Mouse (Mus musculus) olfactory bulb, adult 2 months (tissue): ENCODE measurements around the gene Erbb4. TPM values are rescaled to one million over a fixed set of nuclear protein-coding genes. Genes with fewer than 3 reads are reported as not detected.

Source experiments
- H3K27ac ChIP-seq: fragments of 200-500 bp; 2 replicates; pipeline ENCODE4 v1.5.1; 2012; ENCODE audit warnings: low read depth, low read length; ENCODE audit not compliant: insufficient read depth
- H3K4me1 ChIP-seq: fragments of 200-500 bp; 2 replicates; pipeline ENCODE4 v1.6.1; 2012; ENCODE audit warnings: low read length; ENCODE audit not compliant: control insufficient read depth, insufficient read depth
- H3K4me3 ChIP-seq: fragments of 200-500 bp; 2 replicates; pipeline ENCODE4 v1.5.1; 2012; ENCODE audit warnings: mild to moderate bottlenecking, low read depth, low read length, moderate library complexity; ENCODE audit not compliant: insufficient read depth
- CTCF ChIP-seq: fragments of 200-500 bp; IDR thresholded peaks from 2 replicates; pipeline ENCODE4 v1.5.1; 2012; ENCODE audit warnings: low read depth, mild to moderate bottlenecking, low read length, moderate library complexity; ENCODE audit not compliant: insufficient read depth
- POLR2A ChIP-seq: fragments of 200-500 bp; IDR thresholded peaks from 2 replicates; pipeline ENCODE4 v1.6.1; 2012; ENCODE audit warnings: mild to moderate bottlenecking, low read depth, low read length, moderate library complexity; ENCODE audit not compliant: insufficient read depth
- WGBS: fragments of 180-500 bp; shearing (Covaris S2); methylation state at CpG from one replicate; pipeline ENCODE4 v1.1.7; 2018; 5-methylcytosine and 5-hydroxymethylcytosine counted together
- polyA plus RNA-seq: library from polyadenylated mRNA; stranded (reverse); fragments of >200 nt; gene quantifications from 2 replicates; pipeline ENCODE4 v1.2.4, GENCODE M21; 2012; ENCODE audit warnings: low replicate concordance; ENCODE audit not compliant: missing spikeins, insufficient read depth, insufficient read length

Gene Erbb4
- polyA plus RNA-seq, 1 experiment: not detected

DNA sequence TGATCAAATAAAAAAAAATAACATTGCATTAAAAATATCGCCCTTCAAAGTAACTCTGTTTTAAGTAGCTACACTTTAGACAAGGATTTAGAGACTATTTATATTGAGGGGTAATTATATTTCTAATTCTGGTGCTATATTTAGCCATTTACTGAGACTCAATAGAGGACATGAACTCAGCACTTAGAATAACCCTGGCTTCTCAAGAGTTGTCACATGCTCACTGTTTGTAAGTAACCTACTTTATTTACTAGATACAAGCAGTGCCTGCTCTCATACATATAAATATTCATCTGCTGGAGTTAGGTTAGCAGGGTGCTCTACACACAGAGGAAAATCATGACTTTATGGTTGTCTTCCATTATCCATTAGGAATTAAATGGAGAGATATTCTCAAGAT, 604.0 kb downstream of the Erbb4 start:
- no peak overlapping the region for H3K27ac ChIP-seq
- WGBS: 72% methylated on average over 1 of the region's 1 CpGs
- H3K4me3 ChIP-seq: no peak overlapping the region
- no peaks in the 10 kb centered on the region for H3K4me1 ChIP-seq
- TF ChIP-seq CTCF (no peak), POLR2A (no peak)

DNA sequence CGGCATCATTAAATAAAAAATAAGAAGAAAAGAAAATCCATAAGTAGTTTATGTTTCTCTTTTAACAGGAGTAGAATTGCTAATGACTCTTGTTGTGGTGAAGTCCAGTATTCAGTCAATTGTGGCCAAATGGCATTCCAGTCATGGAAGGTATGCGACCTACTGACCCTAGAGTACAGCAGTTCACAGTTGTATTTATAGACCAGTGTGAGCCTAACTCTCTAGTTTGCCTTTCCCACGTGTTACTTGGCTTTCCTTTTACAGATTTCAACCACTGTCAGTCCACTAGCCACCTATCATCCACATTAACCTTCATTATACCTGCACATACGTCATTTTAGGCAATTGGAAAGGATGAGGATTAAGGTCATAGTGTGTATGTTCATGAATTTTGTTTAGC, 606.3 kb downstream of the Erbb4 start:
- 72% methylated on average over 4 of the region's 4 CpGs for WGBS
- no peak overlapping the region for H3K4me3 ChIP-seq
- TF ChIP-seq CTCF (no peak), POLR2A (no peak)
- no peaks in the 10 kb centered on the region for H3K4me1 ChIP-seq
- no peak overlapping the region for H3K27ac ChIP-seq

DNA sequence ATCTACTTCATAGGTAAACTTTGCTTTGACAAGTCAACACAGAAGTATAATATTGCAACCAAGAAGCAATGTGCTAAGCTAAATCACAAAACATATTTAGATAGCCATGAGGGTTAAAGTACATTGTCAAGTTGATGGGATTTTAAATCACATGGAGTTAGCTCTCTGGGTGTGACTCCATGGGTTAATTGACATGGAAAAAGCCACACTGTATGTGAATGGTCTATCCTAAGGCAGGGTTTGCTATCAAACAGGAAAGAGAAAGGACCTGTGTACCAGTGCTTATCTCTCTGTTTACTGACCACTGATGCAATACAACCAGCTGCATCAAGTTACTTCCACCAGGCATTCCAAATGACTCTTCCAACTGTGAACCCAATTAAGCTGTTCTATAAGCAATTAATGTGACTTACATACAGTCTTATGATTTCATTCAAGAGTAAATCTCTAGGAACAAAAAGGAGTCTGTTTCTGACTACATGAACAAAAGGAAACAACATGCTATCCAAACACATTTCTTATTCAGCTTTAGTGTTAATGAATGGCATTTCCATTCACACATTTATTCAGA, 641.4 kb downstream of the Erbb4 start:
- Histone ChIP-seq H3K27ac (no peak overlapping the region), H3K4me3 (no peak overlapping the region), H3K4me1 (no peaks in the 10 kb centered on the region)
- TF ChIP-seq CTCF (no peak), POLR2A (no peak)

DNA sequence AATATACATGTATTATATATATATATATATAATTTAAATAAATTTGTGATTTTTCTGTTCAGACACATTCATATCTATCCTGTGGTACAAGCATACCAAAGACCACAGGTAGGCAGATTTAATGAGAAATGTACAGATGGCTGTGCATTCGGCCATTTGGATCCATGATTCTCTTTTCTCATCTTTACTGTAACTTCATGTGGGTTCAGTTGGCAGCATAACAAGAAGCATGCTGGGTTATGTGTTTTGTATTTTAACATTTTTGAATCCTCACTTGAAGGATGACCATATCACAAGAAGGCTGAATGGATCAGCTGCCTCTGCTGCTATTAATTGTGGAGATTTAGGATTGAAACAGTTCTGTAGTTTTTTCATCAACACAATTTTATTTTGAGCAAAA, 656.6 kb downstream of the Erbb4 start:
- TF ChIP-seq POLR2A: no peak
- TF ChIP-seq CTCF: no peak

DNA sequence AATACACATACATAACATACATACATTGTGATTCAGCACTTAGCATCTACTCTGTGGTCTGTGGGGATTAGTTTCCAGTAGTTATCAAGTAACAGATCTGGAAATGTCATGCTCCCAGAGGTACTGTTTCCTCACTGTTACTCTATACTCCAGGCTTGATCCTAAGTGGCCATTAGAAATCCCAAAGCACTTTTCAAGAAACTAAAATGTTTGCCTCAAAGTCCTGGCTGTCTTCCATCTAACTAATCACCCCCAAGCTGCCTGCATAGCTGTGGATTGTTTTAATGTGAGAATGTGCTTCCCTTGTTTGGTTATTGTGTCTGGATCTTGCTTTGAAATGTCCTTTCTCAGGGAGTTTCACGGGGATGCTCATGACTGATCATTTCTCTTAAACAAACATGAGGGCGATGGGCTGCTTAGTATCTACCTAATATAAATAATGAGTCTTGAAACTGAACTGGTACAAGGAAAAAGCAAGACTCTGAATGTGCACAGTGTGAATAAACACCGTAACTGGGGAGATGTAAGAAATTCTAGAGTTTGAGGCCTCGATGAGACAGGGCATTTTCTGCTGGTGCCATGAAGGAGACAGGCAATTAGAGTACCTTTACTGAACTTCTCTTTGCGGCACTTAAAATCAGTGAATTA, 683.4 kb downstream of the Erbb4 start:
- no peaks in the 10 kb centered on the region for H3K4me1 ChIP-seq
- 66% methylated on average over 5 of the region's 5 CpGs for WGBS
- no peak overlapping the region for H3K4me3 ChIP-seq
- H3K27ac ChIP-seq: no peak overlapping the region
- TF ChIP-seq POLR2A (no peak), CTCF (no peak)

More for the DNA sequence above, 656.6 kb downstream of the Erbb4 start:
- Histone ChIP-seq H3K4me3 (no peak overlapping the region), H3K4me1 (no peaks in the 10 kb centered on the region), H3K27ac (no peak overlapping the region)
- 90% methylated on average over 1 of the region's 1 CpGs for WGBS

- no peak overlapping the region for H3K4me3 ChIP-seq
- TF ChIP-seq POLR2A: no peak
- no peak for TF ChIP-seq CTCF
- H3K27ac ChIP-seq: no peak overlapping the region
- H3K4me1 ChIP-seq: no peaks in the 10 kb centered on the region
- WGBS: 36% methylated on average over 4 of the region's 4 CpGs
Measured at GRCm38 (mm10) chr1:68401204-68401603, 706.7 kb downstream of the Erbb4 start.

DNA sequence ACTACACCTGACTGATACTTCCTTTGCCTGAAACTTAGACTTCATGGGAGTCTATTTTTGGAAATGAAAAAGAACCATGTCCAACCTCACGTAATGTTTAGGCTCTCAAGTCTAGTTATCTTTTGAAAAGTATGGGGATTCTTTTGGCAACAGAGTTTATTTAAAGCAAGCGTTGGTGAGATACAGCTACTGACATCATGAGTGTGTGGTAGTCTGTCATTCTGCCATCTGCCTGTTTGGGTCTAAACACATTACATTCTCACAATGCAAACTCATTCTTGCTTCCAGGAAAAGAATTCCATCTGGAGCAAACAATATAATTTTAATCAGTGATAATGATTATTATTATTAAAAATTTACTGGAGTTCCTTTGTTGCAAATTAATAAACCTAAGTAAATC, 736.3 kb downstream of the Erbb4 start:
- Histone ChIP-seq H3K27ac (no peak overlapping the region), H3K4me1 (no peaks in the 10 kb centered on the region), H3K4me3 (no peak overlapping the region)
- TF ChIP-seq POLR2A (no peak), CTCF (no peak)
- 78% methylated on average over 2 of the region's 2 CpGs for WGBS

DNA sequence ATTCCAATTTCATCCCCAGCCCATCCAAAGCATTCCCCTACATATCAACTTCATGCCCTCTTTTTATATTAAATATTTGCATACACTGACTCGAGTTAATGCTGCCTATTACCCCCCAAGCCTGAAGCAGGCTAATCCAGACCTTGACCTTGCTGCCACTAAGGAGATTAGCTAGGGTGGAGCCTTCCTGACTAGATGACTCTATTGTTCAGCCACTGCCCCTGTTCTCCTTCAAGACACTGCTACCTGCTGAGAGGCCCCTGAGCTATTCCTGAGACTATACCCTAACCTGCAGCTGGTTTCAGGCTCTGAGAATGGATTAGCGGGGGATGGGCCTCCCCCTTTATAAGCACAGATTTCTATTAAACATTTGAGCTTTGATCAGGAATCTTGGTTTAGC, 774.1 kb downstream of the Erbb4 start:
- H3K4me1 ChIP-seq: no peaks in the 10 kb centered on the region
- 55% methylated on average over 2 of the region's 2 CpGs for WGBS
- TF ChIP-seq POLR2A (no peak), CTCF (no peak)
- no peak overlapping the region for H3K27ac ChIP-seq
- no peak overlapping the region for H3K4me3 ChIP-seq

DNA sequence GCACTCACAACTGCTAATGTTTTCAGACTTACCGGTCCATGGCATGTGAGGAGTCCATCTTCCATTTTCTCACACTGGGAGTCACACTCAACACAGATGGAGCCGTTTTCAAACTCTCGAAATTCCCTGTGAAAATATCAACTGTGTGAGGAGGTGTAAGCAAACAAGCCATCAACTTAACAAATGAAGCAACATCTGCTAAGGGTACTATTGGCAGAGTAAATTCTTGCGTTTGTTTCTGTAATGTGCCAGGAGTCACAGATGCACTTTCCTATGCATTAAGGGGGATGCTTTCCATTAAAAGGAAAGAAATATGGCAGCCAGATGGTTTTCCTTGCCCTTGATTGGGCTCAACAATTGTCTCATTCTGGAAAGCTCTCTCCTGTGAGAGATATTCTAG, 802.0 kb downstream of the Erbb4 start:
- Histone ChIP-seq H3K4me1 (no peaks in the 10 kb centered on the region), H3K4me3 (no peak overlapping the region), H3K27ac (no peak overlapping the region)
- 80% methylated on average over 4 of the region's 4 CpGs for WGBS
- TF ChIP-seq POLR2A (no peak), CTCF (no peak)
